Mouse (Mus musculus) heart, embryonic 14.5 days (tissue): ENCODE data around the gene Lin7b. TPM values are rescaled to one million over a fixed set of nuclear protein-coding genes. Genes with fewer than 3 reads are reported as not detected.

Experiments used
- ATAC-seq: fragments of 200-750 bp; cut with Nextera tagmentation; 2 replicates; pipeline ENCODE4 v1.8.0; 2017; ENCODE audit warnings: low read depth, moderate TSS enrichment; ENCODE audit not compliant: insufficient number of reproducible peaks, insufficient read depth, low FRiP score
- H3K27ac ChIP-seq, 2 experiments: fragments of 200-500 bp in 1 of 2; fragments of 300-500 bp in 1 of 2; sonication (generic) in 1 of 2; replicated peaks in 1 of 2; 2 replicates each; pipeline ENCODE4 v1.5.1; 2012 to 2014; ENCODE audit warnings: low read depth in 2 of 2, low read length in 2 of 2, control low read depth in 1 of 2, mild to moderate bottlenecking in 1 of 2, mixed read lengths in 1 of 2; ENCODE audit not compliant: control insufficient read depth in 1 of 2, insufficient read depth in 1 of 2
- H3K27me3 ChIP-seq: fragments of 300-500 bp; sonication (generic); 2 replicates; pipeline ENCODE4 v1.6.1; 2014; ENCODE audit warnings: mild to moderate bottlenecking, low read length, control low read depth; ENCODE audit not compliant: control insufficient read depth, insufficient read depth
- H3K36me3 ChIP-seq: fragments of 300-500 bp; sonication (generic); 2 replicates; pipeline ENCODE4 v1.6.1; 2014; ENCODE audit warnings: mild to moderate bottlenecking, control low read depth, low read length, mixed read lengths; ENCODE audit not compliant: control insufficient read depth, insufficient read depth
- H3K4me1 ChIP-seq, 2 experiments: fragments of 200-500 bp in 1 of 2; fragments of 300-500 bp in 1 of 2; sonication (generic) in 1 of 2; 2 replicates each; pipeline ENCODE4 v1.6.1; 2012 to 2014; ENCODE audit warnings: low read length in 2 of 2, control low read depth in 1 of 2, mixed read lengths in 1 of 2; ENCODE audit not compliant: control insufficient read depth in 2 of 2, insufficient read depth in 2 of 2
- H3K4me2 ChIP-seq: fragments of 300-500 bp; sonication (generic); 2 replicates; pipeline ENCODE4 v1.6.1; 2014; ENCODE audit warnings: mild to moderate bottlenecking, low read length
- H3K4me3 ChIP-seq, 2 experiments: fragments of 200-500 bp in 1 of 2; fragments of 300-500 bp in 1 of 2; sonication (generic) in 1 of 2; 2 replicates each; pipeline ENCODE4 v1.5.1; 2012 to 2014; ENCODE audit warnings: low read length in 2 of 2, mild to moderate bottlenecking in 2 of 2, control low read depth in 1 of 2, low read depth in 1 of 2, moderate library complexity in 1 of 2; ENCODE audit not compliant: control insufficient read depth in 1 of 2, insufficient read depth in 1 of 2
- H3K9ac ChIP-seq: fragments of 300-500 bp; sonication (generic); 2 replicates; pipeline ENCODE4 v1.6.1; 2014; ENCODE audit warnings: mild to moderate bottlenecking, low read length
- H3K9me3 ChIP-seq: fragments of 300-500 bp; sonication (generic); 2 replicates; pipeline ENCODE4 v1.6.1; 2016; ENCODE audit warnings: low read length, control low read depth; ENCODE audit not compliant: control insufficient read depth
- WGBS: fragments of 180-500 bp; shearing (Covaris S2); extraction: QIAGEN DNeasy Blood & Tissue Kit; methylation state at CpG from one replicate; pipeline ENCODE4 v1.1.7; 2014; 5-methylcytosine and 5-hydroxymethylcytosine counted together
- polyA plus RNA-seq: library from polyadenylated mRNA; unstranded; fragments of >200 nt; fragmentation: Nextera tagmentation; extraction: Ambion mirVana; gene quantifications from 2 replicates; pipeline ENCODE4 v1.2.1, GENCODE M21; 2014

Gene Lin7b
- polyA plus RNA-seq, 1 experiment from 2014 or later: 1.0 TPM

GRCm38 (mm10) chr7:45340669-45341068 lies 29.7 kb downstream of the Lin7b start:
- H3K4me2 ChIP-seq: peak overlapping the region; percentile 92
- 2% methylated on average over 11 of the region's 11 CpGs for WGBS
- peaks cover 38% of the 10 kb centered on the region in 2 experiments for H3K4me1 ChIP-seq
- H3K4me3 ChIP-seq: peak overlapping the region; percentile 43 to 54
- H3K36me3 ChIP-seq: no peaks in the 10 kb centered on the region
- H3K27ac ChIP-seq: 0 out of 4 replicates have a peak overlapping the region, but pooled peaks of 1 of the 2 experiments have one; percentile 17
- H3K9me3 ChIP-seq: no peaks in the 10 kb centered on the region
- no peak for ATAC-seq
- H3K9ac ChIP-seq: peak overlapping the region; percentile 78
- peaks cover 3% of the 10 kb centered on the region; the same call in 1 of the 2 replicates for H3K27me3 ChIP-seq

DNA sequence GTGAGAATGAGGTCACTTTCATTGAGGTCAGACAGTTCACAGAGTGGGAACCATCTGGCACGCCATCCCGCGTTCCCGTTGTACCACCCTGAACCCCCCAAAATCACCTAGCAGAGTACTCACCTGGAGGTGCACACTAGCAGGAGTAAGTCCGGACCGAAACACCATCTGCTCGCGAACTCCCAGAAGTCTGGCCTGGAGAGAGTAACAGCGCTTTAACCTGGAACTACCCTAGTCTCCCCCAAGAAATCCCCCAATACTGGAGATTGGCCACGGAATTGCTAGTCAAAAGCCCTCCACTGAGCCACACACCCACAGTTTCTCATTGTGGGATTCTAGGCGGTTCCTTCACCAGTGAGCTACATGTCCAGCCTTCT lies 30.3 kb downstream of the Lin7b start:
- ATAC-seq: no peak
- H3K27ac ChIP-seq: no peak overlapping the region

GRCm38 (mm10) chr7:45339410-45340065 lies 30.8 kb downstream of the Lin7b start:
- Histone ChIP-seq H3K9me3 (no peaks in the 10 kb centered on the region), H3K27ac (0 out of 4 replicates have a peak overlapping the region, but pooled peaks of 1 of the 2 experiments have one; percentile 38), H3K4me2 (peak overlapping the region; percentile 92), H3K9ac (peak overlapping the region; percentile 78), H3K4me3 (peak overlapping the region; percentile 43 to 54), H3K4me1 (peaks cover 47 to 49% of the 10 kb centered on the region in 2 experiments), H3K36me3 (no peaks in the 10 kb centered on the region), H3K27me3 (peaks cover 3% of the 10 kb centered on the region; the same call in 1 of the 2 replicates)
- peak; percentile 41 for ATAC-seq
- WGBS: under 1% methylated on average over 37 of the region's 39 CpGs

More for the DNA sequence above, 30.3 kb downstream of the Lin7b start:
- H3K27me3 ChIP-seq: peaks cover 3% of the 10 kb centered on the region; the same call in 1 of the 2 replicates
- H3K9me3 ChIP-seq: no peaks in the 10 kb centered on the region
- WGBS: 2% methylated on average over 11 of the region's 11 CpGs
- H3K4me2 ChIP-seq: peak overlapping the region; percentile 92
- H3K4me1 ChIP-seq: peaks cover 44% of the 10 kb centered on the region in 2 experiments
- no peaks in the 10 kb centered on the region for H3K36me3 ChIP-seq
- H3K9ac ChIP-seq: peak overlapping the region; percentile 78
- H3K4me3 ChIP-seq: peak overlapping the region; percentile 43 to 54

- H3K9me3 ChIP-seq: no peaks in the 10 kb centered on the region
- H3K27me3 ChIP-seq: peaks cover 3% of the 10 kb centered on the region; the same call in 1 of the 2 replicates
- H3K36me3 ChIP-seq: no peaks in the 10 kb centered on the region
- WGBS: 3% methylated on average over 14 of the region's 14 CpGs
- peaks cover 51 to 56% of the 10 kb centered on the region in 2 experiments for H3K4me1 ChIP-seq
- H3K4me2 ChIP-seq: peak overlapping the region; percentile 92
- H3K27ac ChIP-seq: no peak overlapping the region
- ATAC-seq: no peak
- H3K9ac ChIP-seq: peak overlapping the region; percentile 78; the same call in 1 of the 2 replicates
- H3K4me3 ChIP-seq: peak overlapping the region; percentile 5 to 54; a peak in 3 of 4 replicates
Measured at GRCm38 (mm10) chr7:45338161-45338911, 32.0 kb downstream of the Lin7b start.

GRCm38 (mm10) chr7:45337469-45337868 lies 32.9 kb downstream of the Lin7b start:
- no peaks in the 10 kb centered on the region for H3K9me3 ChIP-seq
- peaks cover 55 to 60% of the 10 kb centered on the region in 2 experiments for H3K4me1 ChIP-seq
- peak overlapping the region; percentile 92 for H3K4me2 ChIP-seq
- no peak for ATAC-seq
- H3K9ac ChIP-seq: peak overlapping the region; percentile 34; the same call in 1 of the 2 replicates
- WGBS: 19% methylated on average over 4 of the region's 4 CpGs
- peak overlapping the region; percentile 7 to 27; a peak in 2 of 4 replicates for H3K4me3 ChIP-seq
- H3K27ac ChIP-seq: no peak overlapping the region
- no peaks in the 10 kb centered on the region for H3K36me3 ChIP-seq
- H3K27me3 ChIP-seq: peaks cover 1% of the 10 kb centered on the region; the same call in 1 of the 2 replicates

- Histone ChIP-seq H3K4me3 (no peak overlapping the region), H3K27me3 (no peaks in the 10 kb centered on the region; the same call in 1 of the 2 replicates), H3K36me3 (no peaks in the 10 kb centered on the region), H3K4me1 (peaks cover 58 to 67% of the 10 kb centered on the region in 2 experiments), H3K9me3 (no peaks in the 10 kb centered on the region), H3K27ac (no peak overlapping the region), H3K9ac (no peak overlapping the region), H3K4me2 (no peak overlapping the region)
- no peak for ATAC-seq
- 88% methylated on average over 4 of the region's 4 CpGs for WGBS
Measured at GRCm38 (mm10) chr7:45336319-45336718, 34.1 kb downstream of the Lin7b start.

GRCm38 (mm10) chr7:45335056-45335455 lies 35.3 kb downstream of the Lin7b start, which contains the start of gene Hrc:
Hrc (plus strand) TSS chr7:45335290.
- Histone ChIP-seq H3K4me2 (peak within 1 kb of the TSS; percentile 89), H3K27me3 (no peaks in the 10 kb centered on the region; the same call in 1 of the 2 replicates), H3K27ac (peak within 1 kb of the TSS; percentile 93 to 94), H3K36me3 (no peaks in the 10 kb centered on the region), H3K4me1 (peaks cover 47 to 62% of the 10 kb centered on the region in 2 experiments), H3K9me3 (no peaks in the 10 kb centered on the region), H3K9ac (peak within 1 kb of the TSS; percentile 89), H3K4me3 (peak within 1 kb of the TSS in 1 of 2 experiments; percentile 73; a peak in 3 of 4 replicates)
- WGBS: 15% methylated on average over 5 of the region's 5 CpGs
- peak; percentile 40; the same call in 1 of the 2 replicates for ATAC-seq
